Mouse (Mus musculus) MEL (cell line): Measurements from ENCODE around the gene Crip2. TPM values are rescaled to one million over a fixed set of nuclear protein-coding genes. Genes with fewer than 3 reads are reported as not detected.
A peak's percentile ranks its signal among the peaks of the same experiment; 100 is the strongest.

Experiments used
- DNase-seq: peaks from one replicate; pipeline ENCODE4 v3.0.0; 2011; ENCODE audit warnings: low read depth, low spot score
- H3K27ac ChIP-seq: 2 replicates; pipeline ENCODE4 v1.5.1; 2012; ENCODE audit warnings: low read depth, mild to moderate bottlenecking, control low read depth, low read length, moderate library complexity; ENCODE audit not compliant: control insufficient read depth
- H3K27me3 ChIP-seq, 2 experiments: fragments of 150-350 bp in 1 of 2; sonication (generic) in 1 of 2; 2 replicates each; pipeline ENCODE4 v1.6.1; 2012; ENCODE audit warnings: low read length in 2 of 2, mild to moderate bottlenecking in 2 of 2, improper control_type of control experiment in 1 of 2, moderate library complexity in 1 of 2; ENCODE audit not compliant: insufficient read depth in 2 of 2, control insufficient read depth in 1 of 2
- H3K36me3 ChIP-seq, 2 experiments: 2 replicates each; pipeline ENCODE4 v1.6.1; 2012 to 2014; ENCODE audit warnings: low read length in 2 of 2, improper control_type of control experiment in 1 of 2, inconsistent platforms in 1 of 2, mild to moderate bottlenecking in 1 of 2; ENCODE audit not compliant: insufficient read depth in 2 of 2, control insufficient read depth in 1 of 2
- H3K4me1 ChIP-seq, 2 experiments: fragments of 150-350 bp in 1 of 2; sonication (generic) in 1 of 2; 2 replicates each; pipeline ENCODE4 v1.6.1; 2012; ENCODE audit warnings: low read length in 2 of 2, improper control_type of control experiment in 1 of 2, mild to moderate bottlenecking in 1 of 2; ENCODE audit not compliant: insufficient read depth in 2 of 2, control insufficient read depth in 1 of 2
- H3K4me3 ChIP-seq, 2 experiments: fragments of 150-350 bp in 1 of 2; sonication (generic) in 1 of 2; 2 replicates each; pipeline ENCODE4 v1.5.1; 2012; ENCODE audit warnings: low read depth in 2 of 2, low read length in 2 of 2, mild to moderate bottlenecking in 2 of 2, moderate library complexity in 2 of 2, control low read depth in 1 of 2, improper control_type of control experiment in 1 of 2; ENCODE audit not compliant: control insufficient read depth in 1 of 2, insufficient read depth in 1 of 2
- H3K79me2 ChIP-seq: 2 replicates; pipeline ENCODE4 v1.6.1; 2012; ENCODE audit warnings: mild to moderate bottlenecking, low read length, moderate library complexity; ENCODE audit not compliant: control insufficient read depth, poor library complexity, insufficient read depth
- H3K9ac ChIP-seq: 2 replicates; pipeline ENCODE4 v1.6.1; 2012; ENCODE audit warnings: low read depth, mild to moderate bottlenecking, control low read depth, low read length, moderate library complexity; ENCODE audit not compliant: control insufficient read depth, poor library complexity, severe bottlenecking
- H3K9me3 ChIP-seq: fragments of 150-350 bp; sonication (generic); replicated peaks from 2 replicates; pipeline ENCODE4 v1.6.1; 2012; ENCODE audit warnings: mild to moderate bottlenecking, low read length, improper control_type of control experiment, moderate library complexity; ENCODE audit not compliant: insufficient read depth
- CHD1 ChIP-seq: IDR thresholded peaks from 2 replicates; pipeline ENCODE4 v1.6.1; 2012; ENCODE audit warnings: low read depth, mild to moderate bottlenecking, inconsistent platforms, low read length, improper control_type of control experiment
- ELF1 ChIP-seq: IDR thresholded peaks from 2 replicates; pipeline ENCODE4 v1.6.1; 2014; ENCODE audit warnings: low read depth, mild to moderate bottlenecking, inconsistent platforms, low read length, improper control_type of control experiment, moderate library complexity
- GABPA ChIP-seq: IDR thresholded peaks from 2 replicates; pipeline ENCODE4 v1.6.1; 2012; ENCODE audit warnings: low read depth, mild to moderate bottlenecking, inconsistent platforms, low read length, improper control_type of control experiment, moderate library complexity
- JUND ChIP-seq: IDR thresholded peaks from 2 replicates; pipeline ENCODE4 v1.6.1; 2011; ENCODE audit warnings: low read depth, mild to moderate bottlenecking, improper control_type of control experiment, low read length
- MAFK ChIP-seq: IDR thresholded peaks from 2 replicates; pipeline ENCODE4 v1.6.1; 2011; ENCODE audit warnings: low read depth, mild to moderate bottlenecking, low read length, improper control_type of control experiment, borderline replicate concordance
- MYC ChIP-seq: IDR thresholded peaks from 2 replicates; pipeline ENCODE4 v1.6.1; 2011; ENCODE audit warnings: low read depth, mild to moderate bottlenecking, low read length, improper control_type of control experiment, moderate library complexity
- TAL1 ChIP-seq: IDR thresholded peaks from 2 replicates; pipeline ENCODE4 v1.6.1; 2012; ENCODE audit warnings: mild to moderate bottlenecking, inconsistent platforms, low read length, moderate library complexity, mixed read lengths
- ZKSCAN1 ChIP-seq: IDR thresholded peaks from 2 replicates; pipeline ENCODE4 v1.6.1; 2012; ENCODE audit warnings: low read depth, mild to moderate bottlenecking, inconsistent platforms, low read length, improper control_type of control experiment, moderate library complexity
- polyA plus RNA-seq, 2 experiments: library from polyadenylated mRNA; stranded (reverse) in 1 of 2; unstranded in 1 of 2; fragments of >175 nt in 1 of 2; fragments of >200 nt in 1 of 2; gene quantifications; 2 replicates each; pipeline versions ENCODE4 v1.2.1 to v1.2.4; 2012; ENCODE audit warnings: low replicate concordance in 2 of 2, low read depth in 1 of 2; ENCODE audit not compliant: insufficient read length in 2 of 2, insufficient read depth in 1 of 2, missing spikeins in 1 of 2
- total RNA-seq: library from RNA; depleted of rRNA; stranded (reverse); fragments of 300-350 nt; gene quantifications from 2 replicates; pipeline ENCODE4 v1.2.3, GENCODE M21; 2012

Crip2 gene
- total and polyA plus RNA-seq, 3 experiments = 65.2 to 261 TPM; not detected in 1

DNA sequence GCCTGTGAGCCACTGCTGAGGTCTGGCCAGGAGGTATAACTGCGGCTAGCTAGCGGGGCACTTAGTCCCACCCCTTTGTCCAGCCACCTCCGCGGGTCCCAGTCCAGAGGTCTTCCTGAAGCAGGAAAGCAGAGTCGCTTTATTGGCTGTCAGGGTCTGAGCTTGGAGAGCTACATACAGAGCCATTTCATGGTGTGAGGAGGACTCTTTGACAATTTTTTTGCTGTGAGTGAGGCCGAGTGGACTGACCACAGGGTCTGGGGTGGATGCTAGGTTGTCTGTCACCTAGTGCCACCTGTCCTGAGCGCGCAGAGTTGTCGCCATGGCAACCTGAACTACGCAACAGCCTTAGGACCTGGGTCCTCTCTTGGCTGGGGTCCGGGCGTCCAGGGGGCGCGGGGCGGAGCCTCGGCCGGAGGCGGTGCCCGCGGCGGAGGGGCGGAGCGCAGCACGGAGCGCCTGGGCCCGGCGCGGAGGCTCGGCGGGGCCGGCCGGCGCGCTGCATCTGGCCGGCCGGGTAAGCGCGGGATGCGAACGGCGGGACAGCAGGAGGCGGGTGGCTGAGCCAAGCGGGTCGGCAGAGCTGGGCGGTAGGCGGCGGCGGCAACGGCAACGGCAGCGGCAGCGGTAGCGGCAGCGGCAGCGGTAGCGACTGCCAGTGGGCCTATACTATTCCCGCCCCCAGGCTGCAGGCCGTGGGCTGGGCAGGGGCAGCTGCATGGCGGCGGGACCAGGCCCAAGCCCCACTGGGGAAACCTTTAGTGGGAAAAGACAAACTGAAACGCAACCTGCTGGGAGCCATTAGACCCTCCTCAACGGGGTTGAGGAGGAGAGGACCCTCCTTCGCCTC lies 45.6 kb downstream of the Crip2 start, which contains the start of gene Tmem121 (continued):
- TF ChIP-seq CHD1 (no peak; the same call in 1 of the 2 replicates), JUND (no peak), ZKSCAN1 (no peak), TAL1 (no peak)

DNA sequence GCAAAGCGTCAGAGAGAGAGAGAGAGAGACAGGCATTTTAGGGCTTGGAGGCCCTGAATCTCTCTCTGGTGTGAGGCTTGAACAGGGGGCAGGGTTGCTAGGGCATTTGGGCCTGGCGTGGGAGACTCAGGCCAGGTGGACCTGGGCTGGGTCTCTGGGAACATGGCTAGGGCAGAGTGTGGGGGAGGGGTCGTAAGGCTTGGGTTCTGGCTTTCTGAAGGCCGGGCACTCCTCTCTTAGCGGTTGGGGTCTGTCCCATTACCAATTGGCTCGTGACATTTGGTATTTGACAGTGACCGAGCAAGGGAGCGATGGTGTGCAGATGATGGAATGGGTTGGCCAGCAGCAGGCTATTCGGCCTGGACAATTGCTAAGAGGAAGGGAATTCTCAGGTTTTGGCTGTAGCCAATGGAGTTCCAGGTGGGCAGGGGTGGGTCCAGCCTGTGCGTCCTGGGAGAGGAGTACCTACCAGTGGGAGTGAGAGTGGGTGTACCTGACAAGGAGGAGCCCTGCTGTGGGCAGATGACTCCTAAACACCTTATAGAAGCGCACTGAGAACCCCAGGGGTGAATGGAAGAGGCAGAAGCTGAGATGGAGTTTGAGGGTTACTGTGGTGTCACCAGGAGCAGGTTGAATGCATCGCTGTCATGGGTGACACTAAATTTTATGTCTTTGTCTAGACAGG lies 46.4 kb downstream of the Crip2 start:
- Histone ChIP-seq H3K9ac (peak overlapping the region; percentile 70), H3K27ac (no peak overlapping the region), H3K4me3 (peak overlapping the region; percentile 49 to 71), H3K9me3 (no peaks in the 10 kb centered on the region), H3K36me3 (peaks cover 0 to 3% of the 10 kb centered on the region in 2 experiments; a peak in 1 of 4 replicates), H3K79me2 (no peaks in the 10 kb centered on the region; the same call in 1 of the 2 replicates), H3K4me1 (peaks cover 0 to 5% of the 10 kb centered on the region in 2 experiments; a peak in 2 of 4 replicates), H3K27me3 (peaks cover 8 to 10% of the 10 kb centered on the region in 2 experiments)
- no peak for DNase-seq
- TF ChIP-seq GABPA = no peak
- TF ChIP-seq JUND = no peak
- TF ChIP-seq ELF1 = no peak

DNA sequence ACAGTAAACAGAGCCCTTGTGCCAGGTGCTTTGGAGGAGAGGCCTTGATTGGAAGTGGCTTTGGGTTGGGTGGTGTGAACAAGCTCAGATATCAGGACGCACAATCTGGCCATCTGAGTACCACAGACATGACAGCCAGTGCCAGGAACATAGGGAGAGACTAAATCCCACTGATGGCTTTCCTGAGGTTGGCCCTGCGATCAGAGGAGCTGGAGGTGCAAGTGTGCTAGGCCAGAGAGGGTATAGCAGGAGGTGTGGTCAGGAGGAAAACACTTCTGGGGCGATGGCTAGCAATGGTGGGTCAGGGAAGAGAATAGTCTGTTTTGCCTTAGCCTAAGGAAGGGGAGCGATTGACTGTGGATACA lies 47.0 kb downstream of the Crip2 start:
- H3K9me3 ChIP-seq = no peaks in the 10 kb centered on the region
- H3K36me3 ChIP-seq = peaks cover 0 to 3% of the 10 kb centered on the region in 2 experiments; a peak in 1 of 4 replicates
- TF ChIP-seq MYC (no peak), MAFK (no peak), ZKSCAN1 (no peak), TAL1 (no peak)
- H3K27ac ChIP-seq = no peak overlapping the region
- H3K79me2 ChIP-seq = no peaks in the 10 kb centered on the region; the same call in 1 of the 2 replicates
- H3K9ac ChIP-seq = no peak overlapping the region
- peaks cover 8 to 10% of the 10 kb centered on the region in 2 experiments for H3K27me3 ChIP-seq
- no peak for DNase-seq
- H3K4me1 ChIP-seq = peaks cover 0 to 5% of the 10 kb centered on the region in 2 experiments; a peak in 2 of 4 replicates
- no peak overlapping the region for H3K4me3 ChIP-seq
